Mouse (Mus musculus) lung, adult 18-20 months (tissue): ENCODE measurements around the gene Tsnaxip1.
A peak's percentile ranks its signal among the peaks of the same experiment; 100 is the strongest.
"Not testable (repeated sequence)": the region's sequence is repeated elsewhere in the genome, so short reads cannot be mapped to it uniquely, and the experiment has no call there.

Experiments used
- DNase-seq, 2 experiments: peaks; one replicate each; pipeline ENCODE4 v3.0.0; 2022; ENCODE audit warnings: mixed read lengths in 2 of 2

The Tsnaxip1 gene

DNA sequence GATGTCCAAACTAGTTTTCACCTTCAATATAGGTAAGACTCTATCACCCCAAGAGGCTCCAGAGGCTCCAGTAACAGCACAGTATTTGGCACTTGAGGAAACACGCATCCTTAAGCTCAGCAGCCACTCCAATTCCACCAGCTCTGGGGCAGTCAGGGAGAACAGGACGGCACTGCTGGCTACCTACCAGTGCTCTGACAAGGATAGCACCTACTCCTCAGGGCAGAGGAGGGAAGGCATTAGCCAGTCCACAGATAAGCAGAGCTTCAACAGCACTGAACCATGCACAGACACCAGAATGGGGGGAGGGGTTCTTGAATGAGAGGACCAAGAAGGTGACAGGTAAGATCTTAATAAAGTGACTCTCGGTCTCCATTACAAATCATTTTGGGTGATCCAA lies 7.9 kb upstream of the Tsnaxip1 start:
- no peak for DNase-seq

DNA sequence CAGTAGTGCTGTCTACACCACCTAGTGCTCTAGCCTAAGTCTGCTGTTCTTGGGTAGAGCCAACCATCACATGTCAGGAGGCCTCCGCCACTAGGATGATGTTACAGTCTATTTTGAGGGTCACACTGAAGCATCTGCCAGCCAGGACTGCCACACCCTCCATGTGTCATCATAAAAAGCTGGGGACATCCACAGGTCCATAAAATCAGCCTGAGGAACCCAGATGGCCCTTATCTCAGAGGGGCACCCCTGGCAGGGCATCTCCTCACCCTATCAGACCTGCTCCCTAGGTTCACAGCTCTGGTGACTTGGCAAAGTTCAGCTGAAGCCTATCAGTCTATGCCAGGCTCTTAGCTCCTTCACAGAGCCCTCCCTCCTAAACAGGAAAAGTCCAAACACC lies 6.6 kb upstream of the Tsnaxip1 start:
- DNase-seq = no peak

GRCm38 (mm10) chr8:105825506-105825905 lies 2.0 kb upstream of the Tsnaxip1 start:
- DNase-seq = no peak

DNA sequence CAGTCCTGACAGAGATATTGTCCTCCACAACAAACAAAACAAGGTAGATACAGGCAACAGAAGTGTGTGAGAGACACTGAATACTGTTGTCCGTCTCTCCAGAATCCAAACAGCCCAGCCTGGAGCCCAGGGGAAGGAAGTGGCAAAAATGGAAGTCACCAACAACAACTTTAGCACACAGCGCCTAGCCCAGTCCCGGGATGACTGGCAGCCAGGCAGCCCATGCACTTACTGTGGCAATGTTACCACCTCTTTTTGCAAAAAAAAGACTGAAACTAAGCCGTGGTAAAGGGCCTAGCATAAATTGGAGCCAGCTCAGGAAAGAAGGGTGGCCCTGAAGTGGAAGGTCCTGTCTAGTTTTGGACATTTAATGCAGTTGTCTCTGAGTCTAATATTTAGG lies 1.2 kb upstream of the Tsnaxip1 start:
- no peak for DNase-seq

DNA sequence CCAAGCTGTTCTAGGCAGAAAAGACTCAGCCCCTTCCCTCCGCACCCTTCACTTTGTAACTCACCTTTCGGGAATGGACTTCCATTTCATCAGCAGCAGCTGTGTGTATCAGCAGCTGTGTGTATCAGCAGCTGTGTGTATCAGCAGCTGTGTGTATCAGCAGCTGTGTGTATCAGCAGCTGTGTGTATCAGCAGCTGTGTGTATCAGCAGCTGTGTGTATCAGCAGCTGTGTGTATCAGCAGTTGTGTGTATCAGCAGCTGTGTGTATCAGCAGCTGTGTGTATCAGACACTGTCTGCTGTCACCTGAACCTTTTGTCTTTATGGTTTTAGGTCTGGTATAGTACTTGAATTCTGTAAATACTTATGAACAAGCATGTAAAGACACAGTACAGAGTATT lies 6.2 kb downstream of the Tsnaxip1 start:
- DNase-seq = not testable (repeated sequence)

DNA sequence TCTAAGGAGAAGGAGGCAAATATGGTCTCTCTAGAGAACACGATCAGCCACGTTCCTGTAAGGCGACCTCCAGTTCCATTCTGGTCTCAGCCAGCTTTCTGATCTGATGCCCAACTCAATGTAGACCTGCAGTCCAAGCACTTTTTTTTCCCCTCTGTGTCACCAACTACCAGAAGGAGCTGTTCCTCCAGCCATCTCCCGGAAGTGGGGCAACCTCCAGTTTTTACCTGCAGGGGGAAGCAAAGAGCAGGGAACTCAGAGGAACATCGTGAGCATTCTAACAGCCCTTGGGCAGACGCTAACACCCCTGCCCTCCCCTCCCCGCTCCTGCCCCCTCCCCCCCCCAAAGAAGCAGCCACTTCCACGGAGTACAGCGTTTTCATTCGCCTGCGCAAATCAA lies 7.8 kb downstream of the Tsnaxip1 start:
- peak; percentile 80 to 87 for DNase-seq

DNA sequence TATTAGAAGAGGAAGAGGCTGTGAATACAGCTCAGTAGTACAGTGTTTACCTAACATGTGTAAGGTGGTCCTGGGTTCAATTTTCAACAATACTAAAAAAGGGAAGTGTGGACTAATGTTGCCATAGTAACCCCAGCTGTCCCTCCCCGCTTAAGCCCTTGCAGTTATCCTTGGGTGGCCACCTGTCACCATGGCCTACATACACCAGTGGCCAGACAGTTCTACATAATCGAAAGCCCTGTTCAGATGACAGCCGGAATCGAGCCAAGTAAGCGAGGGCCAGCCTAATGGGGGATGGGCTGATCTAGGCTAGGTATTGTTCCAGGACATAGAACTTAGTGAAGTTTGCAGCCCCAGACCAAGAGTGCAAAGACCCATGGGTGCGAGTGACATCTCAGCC lies 9.5 kb downstream of the Tsnaxip1 start:
- DNase-seq = no peak

DNA sequence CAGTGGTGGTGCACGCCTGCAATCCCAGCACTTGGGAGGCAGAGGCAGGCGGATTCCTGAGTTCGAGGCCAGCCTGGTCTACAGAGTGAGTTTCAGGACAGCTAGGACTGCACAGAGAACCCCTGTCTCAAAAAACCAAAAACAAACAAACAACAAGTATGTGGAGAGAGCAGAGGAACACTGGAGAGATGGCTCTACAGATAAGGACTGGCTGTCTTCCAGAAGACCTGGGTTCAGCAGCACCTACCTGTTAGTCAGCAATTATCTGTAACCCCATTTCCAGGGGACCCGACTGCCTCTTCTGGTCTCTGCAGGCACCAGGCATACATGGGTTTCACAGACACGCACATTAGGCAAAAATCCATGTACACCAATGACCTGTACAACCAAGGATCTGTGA lies 11.7 kb downstream of the Tsnaxip1 start:
- no peak for DNase-seq

- DNase-seq = no peak
Measured at GRCm38 (mm10) chr8:105846678-105847077, 19.1 kb downstream of the Tsnaxip1 start.

DNA sequence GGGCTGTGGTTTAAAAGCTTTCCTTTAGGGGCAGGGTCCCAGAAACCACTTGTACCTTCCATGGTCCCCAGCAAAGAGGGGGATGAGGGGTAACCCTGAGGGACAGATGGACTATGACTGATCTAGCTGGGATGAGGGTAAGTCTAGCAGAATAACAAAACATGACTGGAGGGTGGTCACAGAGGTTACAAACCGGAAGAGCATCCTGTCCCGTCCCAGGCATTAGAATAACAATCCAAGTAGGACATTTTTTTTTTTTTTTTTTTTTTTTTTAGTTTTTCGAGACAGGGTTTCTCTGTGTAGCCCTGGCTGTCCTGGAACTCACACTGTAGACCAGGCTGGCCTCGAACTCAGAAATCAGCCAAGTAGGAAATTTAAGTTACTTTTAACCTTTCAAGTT lies 22.5 kb downstream of the Tsnaxip1 start:
- no peak for DNase-seq

DNA sequence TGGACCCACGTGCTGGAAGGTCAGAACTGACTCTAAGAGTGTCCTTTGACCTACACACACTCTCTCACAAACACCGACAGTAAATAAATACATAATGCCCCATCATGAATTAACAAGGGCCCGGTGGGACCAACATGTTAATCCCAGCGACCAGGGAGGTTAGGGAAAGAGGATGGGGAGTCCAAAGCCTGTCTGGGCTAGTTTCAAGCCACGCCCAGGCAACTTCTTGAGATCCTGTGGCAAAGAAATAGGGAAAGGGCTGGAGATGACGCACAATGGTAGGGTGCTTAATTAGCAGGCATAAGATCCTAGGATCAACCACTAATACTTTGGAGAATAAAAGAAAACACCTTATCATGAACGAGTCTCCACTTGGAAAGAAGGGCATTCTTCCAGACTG lies 23.1 kb downstream of the Tsnaxip1 start:
- no peak for DNase-seq

- peak; percentile 89 to 92 for DNase-seq
Measured at GRCm38 (mm10) chr8:105851651-105852143, 24.2 kb downstream of the Tsnaxip1 start.

DNA sequence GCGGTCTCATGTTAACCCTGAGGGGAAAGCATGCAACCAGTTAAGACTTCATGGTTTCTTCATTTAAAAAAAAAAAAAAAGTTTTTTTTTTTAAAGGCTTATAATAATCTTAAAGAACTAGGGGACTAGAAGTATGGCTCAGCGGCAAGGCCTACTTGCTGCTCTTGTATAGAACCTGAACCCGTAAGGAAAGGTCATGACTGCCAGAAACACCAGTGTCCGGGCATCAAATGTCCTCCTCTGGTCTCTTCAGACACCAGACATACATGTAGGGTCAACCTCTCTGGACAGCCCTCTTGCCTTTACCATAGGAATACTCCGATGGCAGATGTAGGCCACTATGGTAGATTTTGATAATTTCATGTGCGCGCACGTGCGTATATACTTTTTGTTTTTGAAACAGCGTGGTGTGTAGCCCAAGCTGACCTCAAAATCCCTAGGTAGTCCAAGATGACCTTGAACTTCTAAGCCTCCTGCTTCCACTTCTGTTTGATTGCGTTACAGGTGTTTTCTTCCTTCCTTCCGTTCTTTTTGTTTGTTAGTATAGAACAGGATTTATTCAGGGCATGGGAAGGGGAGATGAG lies 24.7 kb downstream of the Tsnaxip1 start:
- DNase-seq = no peak

- no peak for DNase-seq
Measured at GRCm38 (mm10) chr8:105853178-105853577, 25.6 kb downstream of the Tsnaxip1 start, which contains the start of gene Cenpt. TSS of gene Cenpt (minus strand) at chr8:105853278.

DNA sequence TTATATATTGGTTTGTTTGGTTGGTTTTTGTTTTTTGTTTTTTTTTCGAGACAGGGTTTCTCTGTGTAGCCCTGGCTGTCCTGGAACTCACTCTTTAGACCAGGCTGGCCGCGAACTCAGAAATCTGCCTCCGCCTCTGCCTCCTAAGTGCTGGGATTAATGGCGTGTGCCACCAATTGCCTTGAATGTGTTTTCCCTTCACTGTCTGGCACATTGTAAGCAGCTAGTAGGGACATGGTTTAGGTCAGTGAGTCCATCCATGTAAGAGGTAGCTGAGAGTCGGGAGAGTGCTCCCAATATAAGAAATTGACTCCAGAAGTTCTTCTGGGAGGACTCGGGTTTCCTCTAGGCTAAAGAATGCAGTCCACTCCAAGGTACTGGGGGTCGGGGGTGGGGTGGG lies 26.8 kb downstream of the Tsnaxip1 start:
- no peak for DNase-seq

- DNase-seq = peak; percentile 93 to 94
Measured at GRCm38 (mm10) chr8:105854715-105855216, 27.2 kb downstream of the Tsnaxip1 start, which contains the start of gene Thap11. TSS of gene Thap11 (plus strand) at chr8:105855132.

GRCm38 (mm10) chr8:105855248-105856167 lies 28.0 kb downstream of the Tsnaxip1 start:
- DNase-seq = peak; percentile 39 to 52

GRCm38 (mm10) chr8:105856168-105856835 lies 28.8 kb downstream of the Tsnaxip1 start:
- DNase-seq = no peak

GRCm38 (mm10) chr8:105858495-105858894 lies 31.0 kb downstream of the Tsnaxip1 start:
- DNase-seq = peak in 1 of 2 experiments; percentile 29

GRCm38 (mm10) chr8:105859314-105859713 lies 31.8 kb downstream of the Tsnaxip1 start:
- DNase-seq = no peak

- peak; percentile 98 to 99 for DNase-seq
Measured at GRCm38 (mm10) chr8:105860143-105860981, 32.8 kb downstream of the Tsnaxip1 start, which contains the start of gene Nutf2. TSS of gene Nutf2 (plus strand) at chr8:105860580.

DNA sequence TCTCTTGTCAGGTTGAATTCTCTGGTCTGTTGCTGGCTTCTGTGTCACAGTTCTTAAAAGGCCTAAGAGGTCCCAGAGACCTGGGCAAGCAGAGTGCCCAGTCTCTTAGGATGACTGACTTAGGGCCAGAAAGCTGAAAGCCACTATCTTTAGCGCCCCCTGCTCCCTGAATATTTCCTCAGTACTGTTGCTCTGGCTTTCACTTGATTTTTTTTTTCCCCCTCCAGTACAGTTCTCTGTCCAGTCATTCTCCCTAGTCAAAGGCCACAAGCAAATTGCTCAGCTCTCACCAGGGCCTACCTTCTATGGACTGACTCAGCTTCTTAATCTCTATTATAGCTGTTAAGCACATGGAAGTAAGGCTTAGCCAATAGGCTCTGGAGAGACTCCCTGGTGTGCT lies 34.4 kb downstream of the Tsnaxip1 start:
- DNase-seq = no peak
